Mouse (Mus musculus) neural tube, embryonic 11.5 days (tissue): ENCODE measurements around the gene Usp36. TPM values are rescaled to one million over a fixed set of nuclear protein-coding genes. Genes with fewer than 3 reads are reported as not detected.

Experiments used
- ATAC-seq: fragments of 200-750 bp; cut with Nextera tagmentation; 2 replicates; pipeline ENCODE4 v1.8.0; 2017; ENCODE audit warnings: moderate number of reproducible peaks, mild to moderate bottlenecking, moderate TSS enrichment, moderate library complexity; ENCODE audit not compliant: insufficient read depth, low FRiP score, low TSS enrichment
- DNase-seq: peaks from one replicate; pipeline ENCODE4 v3.0.0-alpha.2; 2015; ENCODE audit warnings: low spot score
- H3K27ac ChIP-seq: fragments of 300-500 bp; sonication (generic); 2 replicates; pipeline ENCODE4 v1.5.1; 2014; ENCODE audit warnings: low read depth, mild to moderate bottlenecking, low read length
- H3K27me3 ChIP-seq: fragments of 300-500 bp; sonication (generic); 2 replicates; pipeline ENCODE4 v1.6.1; 2014; ENCODE audit warnings: mild to moderate bottlenecking, low read length, mixed read lengths; ENCODE audit not compliant: control insufficient read depth, insufficient read depth
- H3K36me3 ChIP-seq: fragments of 300-500 bp; sonication (generic); 2 replicates; pipeline ENCODE4 v1.6.1; 2014; ENCODE audit warnings: mild to moderate bottlenecking, low read length, moderate library complexity, mixed read lengths; ENCODE audit not compliant: control insufficient read depth, insufficient read depth
- H3K4me1 ChIP-seq: fragments of 300-500 bp; sonication (generic); 2 replicates; pipeline ENCODE4 v1.6.1; 2014; ENCODE audit warnings: low read length, mixed read lengths; ENCODE audit not compliant: control insufficient read depth, insufficient read depth
- H3K4me2 ChIP-seq: fragments of 300-500 bp; sonication (generic); 2 replicates; pipeline ENCODE4 v1.6.1; 2014; ENCODE audit warnings: low read depth, mild to moderate bottlenecking, moderate library complexity
- H3K4me3 ChIP-seq: fragments of 300-500 bp; sonication (generic); 2 replicates; pipeline ENCODE4 v1.5.1; 2014; ENCODE audit warnings: low read depth, low read length
- H3K9ac ChIP-seq: fragments of 300-500 bp; sonication (generic); 2 replicates; pipeline ENCODE4 v1.6.1; 2014; ENCODE audit warnings: mild to moderate bottlenecking, low read length
- H3K9me3 ChIP-seq: fragments of 300-500 bp; sonication (generic); 2 replicates; pipeline ENCODE4 v1.6.1; 2016; ENCODE audit warnings: low read length; ENCODE audit not compliant: control insufficient read depth
- WGBS: fragments of 180-500 bp; shearing (Covaris S2); extraction: QIAGEN DNeasy Blood & Tissue Kit; methylation state at CpG from one replicate; pipeline ENCODE4 v1.1.7; 2014; 5-methylcytosine and 5-hydroxymethylcytosine counted together
- polyA plus RNA-seq: library from polyadenylated mRNA; unstranded; fragments of >200 nt; fragmentation: Nextera tagmentation; extraction: Ambion mirVana; gene quantifications from 2 replicates; pipeline ENCODE4 v1.2.1, GENCODE M21; 2014

Gene Usp36
- polyA plus RNA-seq, 1 experiment from 2014 or later: 11.5 TPM

GRCm38 (mm10) chr11:118289562-118289961 lies 482 bp downstream of the Usp36 start:
- Histone ChIP-seq H3K4me3 (peak overlapping the region; percentile 86), H3K27ac (0 out of 2 replicates have a peak overlapping the region, but pooled peaks have one; percentile 44), H3K9me3 (no peaks in the 10 kb centered on the region), H3K36me3 (peaks cover 7% of the 10 kb centered on the region), H3K27me3 (no peaks in the 10 kb centered on the region), H3K4me2 (peak overlapping the region; percentile 93), H3K4me1 (peaks cover 16% of the 10 kb centered on the region), H3K9ac (peak overlapping the region; percentile 87)
- ATAC-seq (peak; percentile 28; the same call in 1 of the 2 replicates), DNase-seq (no peak)
- under 1% methylated on average over 22 of the region's 22 CpGs for WGBS

GRCm38 (mm10) chr11:118289037-118289511 lies 970 bp downstream of the Usp36 start:
- WGBS: 3% methylated on average over 16 of the region's 16 CpGs
- Histone ChIP-seq H3K27me3 (no peaks in the 10 kb centered on the region), H3K4me2 (peak overlapping the region; percentile 93), H3K27ac (no peak overlapping the region), H3K4me3 (peak overlapping the region; percentile 86), H3K9ac (peak overlapping the region; percentile 87), H3K9me3 (no peaks in the 10 kb centered on the region), H3K4me1 (peaks cover 16% of the 10 kb centered on the region), H3K36me3 (peaks cover 9% of the 10 kb centered on the region)
- DNase-seq (no peak), ATAC-seq (no peak)

GRCm38 (mm10) chr11:118287573-118287972 lies 2.5 kb downstream of the Usp36 start:
- H3K4me3 ChIP-seq: no peak overlapping the region
- no peak overlapping the region for H3K27ac ChIP-seq
- no peak overlapping the region for H3K9ac ChIP-seq
- no peaks in the 10 kb centered on the region for H3K27me3 ChIP-seq
- peaks cover 16% of the 10 kb centered on the region for H3K4me1 ChIP-seq
- no peaks in the 10 kb centered on the region for H3K9me3 ChIP-seq
- 96% methylated on average over 9 of the region's 9 CpGs for WGBS
- ATAC-seq: no peak
- no peak for DNase-seq
- H3K4me2 ChIP-seq: no peak overlapping the region
- H3K36me3 ChIP-seq: peaks cover 12% of the 10 kb centered on the region

GRCm38 (mm10) chr11:118286434-118286833 lies 3.6 kb downstream of the Usp36 start:
- no peak overlapping the region for H3K9ac ChIP-seq
- no peak overlapping the region for H3K27ac ChIP-seq
- H3K4me3 ChIP-seq: no peak overlapping the region
- no peak overlapping the region for H3K4me2 ChIP-seq
- WGBS: 97% methylated on average over 9 of the region's 9 CpGs
- DNase-seq: no peak
- H3K9me3 ChIP-seq: no peaks in the 10 kb centered on the region
- peaks cover 12% of the 10 kb centered on the region for H3K36me3 ChIP-seq
- H3K27me3 ChIP-seq: no peaks in the 10 kb centered on the region
- H3K4me1 ChIP-seq: peaks cover 16% of the 10 kb centered on the region
- ATAC-seq: no peak

GRCm38 (mm10) chr11:118285791-118286190 lies 4.3 kb downstream of the Usp36 start:
- 91% methylated on average over 13 of the region's 13 CpGs for WGBS
- H3K27ac ChIP-seq: no peak overlapping the region
- H3K9ac ChIP-seq: no peak overlapping the region
- H3K4me3 ChIP-seq: no peak overlapping the region
- no peak for ATAC-seq
- H3K4me2 ChIP-seq: no peak overlapping the region
- H3K9me3 ChIP-seq: no peaks in the 10 kb centered on the region
- peaks cover 12% of the 10 kb centered on the region for H3K4me1 ChIP-seq
- H3K36me3 ChIP-seq: peaks cover 12% of the 10 kb centered on the region
- H3K27me3 ChIP-seq: no peaks in the 10 kb centered on the region
- DNase-seq: no peak

GRCm38 (mm10) chr11:118280218-118280617 lies 9.8 kb downstream of the Usp36 start:
- Histone ChIP-seq H3K27ac (no peak overlapping the region), H3K36me3 (peaks cover 20% of the 10 kb centered on the region), H3K9ac (no peak overlapping the region), H3K4me2 (no peak overlapping the region), H3K27me3 (no peaks in the 10 kb centered on the region), H3K4me1 (no peaks in the 10 kb centered on the region), H3K4me3 (no peak overlapping the region), H3K9me3 (no peaks in the 10 kb centered on the region)
- 95% methylated on average over 3 of the region's 3 CpGs for WGBS
- no peak for DNase-seq
- ATAC-seq: no peak

GRCm38 (mm10) chr11:118276328-118276727 lies 13.7 kb downstream of the Usp36 start:
- H3K9me3 ChIP-seq: no peaks in the 10 kb centered on the region
- peaks cover 27% of the 10 kb centered on the region for H3K36me3 ChIP-seq
- no peak overlapping the region for H3K4me2 ChIP-seq
- no peak overlapping the region for H3K4me3 ChIP-seq
- no peak for ATAC-seq
- WGBS: 89% methylated on average over 7 of the region's 7 CpGs
- no peak for DNase-seq
- H3K9ac ChIP-seq: no peak overlapping the region
- no peak overlapping the region for H3K27ac ChIP-seq
- H3K27me3 ChIP-seq: no peaks in the 10 kb centered on the region
- H3K4me1 ChIP-seq: no peaks in the 10 kb centered on the region

GRCm38 (mm10) chr11:118275092-118275491 lies 15.0 kb downstream of the Usp36 start:
- ATAC-seq (no peak), DNase-seq (no peak)
- H3K4me2 ChIP-seq: no peak overlapping the region
- no peaks in the 10 kb centered on the region for H3K27me3 ChIP-seq
- no peak overlapping the region for H3K9ac ChIP-seq
- H3K4me1 ChIP-seq: no peaks in the 10 kb centered on the region
- H3K27ac ChIP-seq: no peak overlapping the region
- H3K36me3 ChIP-seq: peaks cover 35% of the 10 kb centered on the region
- no peak overlapping the region for H3K4me3 ChIP-seq
- H3K9me3 ChIP-seq: no peaks in the 10 kb centered on the region
- 98% methylated on average over 9 of the region's 9 CpGs for WGBS

GRCm38 (mm10) chr11:118269827-118270226 lies 20.2 kb downstream of the Usp36 start:
- Histone ChIP-seq H3K4me2 (no peak overlapping the region), H3K9me3 (no peaks in the 10 kb centered on the region), H3K27ac (no peak overlapping the region), H3K9ac (no peak overlapping the region), H3K4me3 (no peak overlapping the region), H3K27me3 (no peaks in the 10 kb centered on the region), H3K36me3 (peaks cover 37% of the 10 kb centered on the region), H3K4me1 (no peaks in the 10 kb centered on the region)
- DNase-seq (no peak), ATAC-seq (no peak)
- 87% methylated on average over 3 of the region's 3 CpGs for WGBS
